Mouse (Mus musculus) forebrain, embryonic 12.5 days (tissue): ENCODE results near the gene Nap1l1. TPM values are rescaled to one million over a fixed set of nuclear protein-coding genes. Genes with fewer than 3 reads are reported as not detected.

Experiments
- ATAC-seq: fragments of 200-750 bp; cut with Nextera tagmentation; 2 replicates; pipeline ENCODE4 v1.8.0; 2017; ENCODE audit warnings: moderate TSS enrichment; ENCODE audit not compliant: low FRiP score
- H3K27ac ChIP-seq: fragments of 300-500 bp; sonication (generic); 2 replicates; pipeline ENCODE4 v1.5.1; 2016; ENCODE audit warnings: mild to moderate bottlenecking
- H3K27me3 ChIP-seq: fragments of 300-500 bp; sonication (generic); 2 replicates; pipeline ENCODE4 v1.6.1; 2016; ENCODE audit warnings: mild to moderate bottlenecking
- H3K36me3 ChIP-seq: fragments of 300-500 bp; sonication (generic); replicated peaks from 2 replicates; pipeline ENCODE4 v1.6.1; 2016; ENCODE audit warnings: mild to moderate bottlenecking
- H3K4me1 ChIP-seq: fragments of 300-500 bp; sonication (generic); 2 replicates; pipeline ENCODE4 v1.6.1; 2016
- H3K4me2 ChIP-seq: fragments of 300-500 bp; sonication (generic); 2 replicates; pipeline ENCODE4 v1.6.1; 2016; ENCODE audit warnings: mild to moderate bottlenecking, moderate library complexity
- H3K4me3 ChIP-seq: fragments of 300-500 bp; sonication (generic); replicated peaks from 2 replicates; pipeline ENCODE4 v1.5.1; 2016; ENCODE audit warnings: mild to moderate bottlenecking
- H3K9ac ChIP-seq: fragments of 300-500 bp; sonication (generic); 2 replicates; pipeline ENCODE4 v1.6.1; 2016; ENCODE audit warnings: mild to moderate bottlenecking
- H3K9me3 ChIP-seq: fragments of 300-500 bp; sonication (generic); 2 replicates; pipeline ENCODE4 v1.6.1; 2016
- WGBS: fragments of 180-500 bp; shearing (Covaris S2); methylation state at CpG from one replicate; pipeline ENCODE4 v1.1.7; 2016; 5-methylcytosine and 5-hydroxymethylcytosine counted together
- polyA plus RNA-seq: library from polyadenylated mRNA; unstranded; fragments of >200 nt; fragmentation: Nextera tagmentation; extraction: Ambion mirVana; gene quantifications from 2 replicates; pipeline ENCODE4 v1.2.1, GENCODE M21; 2016

Gene Nap1l1
- polyA plus RNA-seq, 1 experiment from 2014 or later, result 361 TPM

DNA sequence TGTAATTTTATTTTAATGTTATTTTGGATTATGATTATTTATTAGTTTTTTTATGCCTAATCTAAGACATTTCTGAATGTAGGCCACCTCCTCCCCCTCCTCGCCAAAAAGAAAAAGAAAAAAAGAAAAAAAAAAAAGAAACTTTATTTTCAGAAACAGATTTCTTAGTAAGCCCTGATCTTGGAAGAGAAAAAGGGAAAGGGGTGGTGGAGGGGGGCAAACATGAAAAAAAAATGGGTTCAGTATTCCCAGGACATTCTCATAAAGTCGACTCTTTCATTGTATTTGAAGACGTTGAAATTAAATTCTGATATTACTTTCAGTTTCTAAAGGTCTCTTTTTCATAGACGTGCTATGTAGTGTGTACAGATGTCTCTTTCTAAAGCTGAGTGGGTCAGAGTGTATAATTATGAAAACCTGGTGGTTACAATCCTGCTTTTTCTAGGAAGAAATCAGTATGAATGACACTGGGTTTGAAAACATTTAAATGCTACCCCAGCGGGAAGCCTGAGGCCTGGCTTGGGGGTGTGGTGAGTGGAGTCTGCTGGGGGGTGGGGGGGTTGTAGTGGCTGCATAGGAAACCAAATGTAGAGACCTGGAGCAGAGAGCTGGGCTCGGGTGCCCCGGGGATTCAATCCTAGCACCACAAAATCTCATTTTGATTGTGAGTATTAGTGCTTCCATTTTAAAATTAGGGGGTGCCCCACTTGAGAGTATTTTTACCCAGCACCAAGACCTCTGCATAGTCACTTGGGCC lies 35.5 kb downstream of the Nap1l1 start:
- H3K27me3 ChIP-seq, result peaks cover 13% of the 10 kb centered on the region; the same call in 1 of the 2 replicates
- H3K4me3 ChIP-seq, result peak overlapping the region; percentile 71
- H3K4me1 ChIP-seq, result peaks cover 23% of the 10 kb centered on the region
- no peak overlapping the region for H3K27ac ChIP-seq
- ATAC-seq, result no peak
- 9% methylated on average over 7 of the region's 7 CpGs for WGBS
- no peaks in the 10 kb centered on the region for H3K9me3 ChIP-seq
- no peak overlapping the region for H3K9ac ChIP-seq
- H3K4me2 ChIP-seq, result peak overlapping the region; percentile 95
- no peaks in the 10 kb centered on the region for H3K36me3 ChIP-seq

DNA sequence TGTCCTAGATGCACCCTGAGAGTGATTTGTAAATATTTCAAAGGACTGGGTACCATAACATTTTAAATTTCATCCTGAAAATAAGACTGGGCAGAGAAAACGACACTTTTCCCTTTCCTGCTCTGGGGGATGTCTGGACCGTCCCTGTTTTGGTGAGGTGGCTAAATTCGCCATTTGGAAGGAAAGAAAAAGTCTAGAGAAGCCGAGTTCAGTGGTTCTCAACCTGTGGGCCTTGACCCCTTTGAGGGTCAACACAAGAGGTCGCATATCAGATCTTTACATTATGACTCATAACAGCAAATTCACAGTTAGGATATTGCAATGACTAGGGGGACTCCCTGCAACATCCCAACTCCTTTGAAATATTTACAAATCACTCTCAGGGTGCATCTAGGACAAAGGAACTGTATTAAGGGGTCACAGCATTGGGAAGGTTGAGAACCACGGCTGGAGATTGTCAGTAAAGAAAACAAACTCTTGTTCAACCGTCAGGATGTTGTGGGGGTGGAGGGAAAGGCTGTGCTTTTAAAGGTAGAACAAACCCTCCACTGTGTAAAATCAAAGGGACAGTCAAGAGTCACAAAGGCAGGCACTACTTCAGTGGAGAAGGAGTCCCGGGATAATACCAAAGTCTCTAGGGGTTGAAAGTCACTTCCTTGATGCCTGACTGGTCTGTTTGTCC lies 36.2 kb downstream of the Nap1l1 start:
- Histone ChIP-seq H3K4me1 (peaks cover 23% of the 10 kb centered on the region), H3K9me3 (no peaks in the 10 kb centered on the region), H3K27me3 (peaks cover 13% of the 10 kb centered on the region; the same call in 1 of the 2 replicates), H3K4me2 (peak overlapping the region; percentile 37), H3K9ac (no peak overlapping the region), H3K4me3 (peak overlapping the region; percentile 12; the same call in 1 of the 2 replicates), H3K27ac (no peak overlapping the region), H3K36me3 (no peaks in the 10 kb centered on the region)
- ATAC-seq, result no peak
- 28% methylated on average over 8 of the region's 8 CpGs for WGBS

DNA sequence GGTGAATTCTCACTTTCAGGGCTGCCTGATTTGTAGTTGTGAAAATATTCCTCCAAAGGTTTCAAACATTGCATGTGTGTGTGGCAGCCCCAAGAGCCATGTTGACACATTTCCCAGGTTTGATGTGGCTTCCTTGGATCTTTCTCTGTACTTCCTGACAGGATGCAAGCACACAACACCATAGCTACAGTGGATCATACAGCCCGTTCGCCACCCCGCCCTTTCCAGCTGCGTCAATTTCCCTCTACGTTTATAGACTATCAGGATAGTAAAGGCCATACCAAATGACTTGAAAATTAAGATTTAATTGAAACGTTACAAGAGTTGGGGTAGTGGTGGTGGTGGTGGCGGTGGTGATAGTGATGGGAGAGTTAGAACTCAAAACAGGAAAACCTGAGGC lies 37.0 kb downstream of the Nap1l1 start:
- Histone ChIP-seq H3K36me3 (no peaks in the 10 kb centered on the region), H3K9ac (no peak overlapping the region), H3K9me3 (no peaks in the 10 kb centered on the region), H3K4me1 (peaks cover 23% of the 10 kb centered on the region), H3K27me3 (peaks cover 13% of the 10 kb centered on the region; the same call in 1 of the 2 replicates), H3K4me3 (no peak overlapping the region), H3K4me2 (no peak overlapping the region), H3K27ac (no peak overlapping the region)
- WGBS, result 86% methylated on average over 7 of the region's 7 CpGs
- ATAC-seq, result no peak

DNA sequence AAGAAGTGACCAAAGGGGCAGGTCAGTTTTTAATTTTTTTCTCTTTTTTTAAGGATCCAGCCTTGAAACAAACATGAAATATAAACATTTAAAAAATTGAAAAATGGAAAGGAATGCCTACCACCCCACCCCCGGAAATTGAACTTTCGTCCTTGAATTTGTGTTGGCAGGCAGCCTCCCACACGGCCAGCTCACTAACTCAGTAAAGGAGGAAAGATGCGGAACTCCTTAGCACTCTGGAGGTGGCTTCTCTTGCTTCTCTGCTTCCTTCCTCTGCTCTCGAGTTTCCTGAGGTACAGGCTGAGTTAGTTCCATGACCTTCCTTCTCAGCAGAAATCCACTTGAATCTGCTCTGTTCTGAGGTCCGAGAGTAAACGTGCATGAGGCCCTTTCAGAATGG lies 37.8 kb downstream of the Nap1l1 start:
- H3K9me3 ChIP-seq, result no peaks in the 10 kb centered on the region
- H3K4me1 ChIP-seq, result peaks cover 19% of the 10 kb centered on the region
- no peaks in the 10 kb centered on the region for H3K36me3 ChIP-seq
- no peak overlapping the region for H3K9ac ChIP-seq
- no peak overlapping the region for H3K4me2 ChIP-seq
- H3K27me3 ChIP-seq, result 0 out of 2 replicates have a peak, but pooled peaks cover 13% of the 10 kb centered on the region
- no peak overlapping the region for H3K4me3 ChIP-seq
- ATAC-seq, result no peak
- H3K27ac ChIP-seq, result no peak overlapping the region
- 51% methylated on average over 7 of the region's 7 CpGs for WGBS

DNA sequence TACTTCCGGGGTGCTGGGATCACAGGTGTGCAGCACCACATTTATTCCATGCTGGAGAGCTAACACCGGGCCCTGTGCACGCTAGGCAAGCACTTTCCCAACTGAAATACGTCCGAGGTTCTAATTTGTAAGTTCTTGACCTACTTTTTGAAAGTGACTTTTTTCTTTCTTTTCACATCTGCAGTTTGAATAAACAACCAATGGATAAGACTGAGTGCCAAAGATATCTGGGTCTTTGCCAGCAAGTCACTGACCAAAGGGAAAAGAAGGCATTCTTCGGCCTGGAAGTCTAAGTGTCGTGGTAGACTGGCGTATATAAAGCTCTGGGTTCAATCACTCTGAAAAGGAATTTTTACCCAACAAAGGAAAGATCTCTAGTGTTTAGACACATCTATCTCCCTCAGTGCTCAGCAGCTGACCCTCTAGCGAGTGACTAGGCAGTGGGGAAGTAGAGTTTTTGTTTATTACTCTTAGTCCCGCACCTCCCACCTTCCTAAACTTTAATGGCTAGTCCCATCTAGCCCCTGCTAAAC lies 39.1 kb downstream of the Nap1l1 start:
- Histone ChIP-seq H3K36me3 (no peaks in the 10 kb centered on the region), H3K9ac (no peak overlapping the region), H3K4me2 (no peak overlapping the region), H3K9me3 (no peaks in the 10 kb centered on the region), H3K4me1 (peaks cover 16% of the 10 kb centered on the region), H3K4me3 (no peak overlapping the region), H3K27ac (no peak overlapping the region), H3K27me3 (0 out of 2 replicates have a peak, but pooled peaks cover 13% of the 10 kb centered on the region)
- WGBS, result 84% methylated on average over 10 of the region's 10 CpGs
- no peak for ATAC-seq

DNA sequence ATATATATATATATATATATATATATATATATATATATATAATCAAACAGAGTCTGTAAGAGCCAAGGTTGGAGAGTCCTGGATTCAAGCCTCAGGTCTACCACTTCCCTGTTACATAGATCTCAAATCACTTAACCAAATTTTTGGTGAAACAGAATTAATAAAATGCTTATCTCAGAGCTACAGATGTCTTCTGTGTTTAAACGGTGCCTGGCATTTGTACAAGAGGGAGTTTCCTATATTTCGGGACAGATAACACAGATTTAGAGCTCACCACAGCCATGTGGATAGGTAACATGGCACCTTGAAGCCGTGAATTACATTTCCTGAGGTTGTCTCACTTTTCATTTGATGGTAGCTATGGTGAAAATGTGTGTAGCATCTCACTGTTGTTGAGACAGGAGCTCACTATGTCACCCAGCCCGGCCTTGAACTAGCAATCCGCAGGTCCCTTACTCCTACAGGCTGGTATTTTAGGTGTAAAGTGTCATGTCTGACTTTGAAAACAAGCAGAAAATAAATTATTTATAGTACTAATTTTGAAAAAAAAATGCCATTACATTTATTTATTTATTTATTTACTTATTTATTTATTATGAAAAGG lies 41.4 kb downstream of the Nap1l1 start:
- Histone ChIP-seq H3K36me3 (no peaks in the 10 kb centered on the region), H3K27ac (no peak overlapping the region), H3K4me3 (no peak overlapping the region), H3K4me1 (peaks cover 1% of the 10 kb centered on the region), H3K9ac (no peak overlapping the region), H3K4me2 (no peak overlapping the region), H3K9me3 (no peaks in the 10 kb centered on the region), H3K27me3 (0 out of 2 replicates have a peak, but pooled peaks cover 9% of the 10 kb centered on the region)
- no peak for ATAC-seq
- 89% methylated on average over 5 of the region's 5 CpGs for WGBS

DNA sequence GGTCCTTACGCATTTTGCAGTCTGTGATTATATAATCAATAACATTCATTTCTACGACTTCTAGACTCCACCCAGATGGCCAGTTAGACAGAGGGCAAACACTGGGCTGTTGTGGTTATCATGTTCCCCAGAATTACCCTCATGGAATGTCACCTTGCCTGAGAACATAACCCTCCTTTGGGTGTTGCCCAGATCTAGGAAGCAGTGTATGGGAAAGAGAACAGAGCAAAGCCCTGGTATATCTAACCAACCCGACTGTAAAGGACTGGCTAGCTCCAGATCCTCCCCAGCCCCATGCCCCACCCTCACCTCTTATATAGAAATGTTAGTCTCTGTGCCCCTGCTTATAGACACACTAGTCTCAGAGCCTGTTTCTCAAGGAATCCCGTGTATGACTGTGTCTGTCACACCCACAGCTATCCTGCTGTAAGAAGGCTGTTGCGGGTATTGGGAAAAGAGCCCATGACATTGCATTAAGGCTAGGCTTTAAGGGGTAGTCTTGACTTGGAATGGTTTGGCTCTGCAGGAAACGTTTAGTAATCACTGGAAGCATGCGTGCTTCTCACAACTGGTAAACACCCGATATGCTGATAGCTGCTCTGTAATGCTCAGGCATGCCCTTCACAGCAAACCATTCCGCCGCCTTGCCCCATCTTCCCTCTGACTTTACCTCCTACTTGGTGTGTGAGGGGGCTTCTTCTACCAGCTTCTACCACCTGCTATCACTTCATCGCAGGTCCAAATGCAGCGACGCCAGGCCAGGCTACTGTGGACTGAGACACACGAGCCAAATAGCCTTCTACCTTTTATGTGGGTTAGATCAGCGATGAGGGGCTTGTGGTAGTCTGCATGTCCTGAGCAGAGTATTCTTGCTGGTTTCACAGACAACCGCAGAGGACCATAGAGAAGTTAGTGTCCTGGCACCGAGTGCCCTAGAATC lies 42.3 kb downstream of the Nap1l1 start:
- Histone ChIP-seq H3K9ac (no peak overlapping the region), H3K4me1 (peaks cover 9% of the 10 kb centered on the region), H3K36me3 (no peaks in the 10 kb centered on the region), H3K9me3 (no peaks in the 10 kb centered on the region), H3K27me3 (0 out of 2 replicates have a peak, but pooled peaks cover 8% of the 10 kb centered on the region), H3K27ac (no peak overlapping the region), H3K4me2 (no peak overlapping the region), H3K4me3 (no peak overlapping the region)
- ATAC-seq, result no peak
- WGBS, result 92% methylated on average over 17 of the region's 17 CpGs

DNA sequence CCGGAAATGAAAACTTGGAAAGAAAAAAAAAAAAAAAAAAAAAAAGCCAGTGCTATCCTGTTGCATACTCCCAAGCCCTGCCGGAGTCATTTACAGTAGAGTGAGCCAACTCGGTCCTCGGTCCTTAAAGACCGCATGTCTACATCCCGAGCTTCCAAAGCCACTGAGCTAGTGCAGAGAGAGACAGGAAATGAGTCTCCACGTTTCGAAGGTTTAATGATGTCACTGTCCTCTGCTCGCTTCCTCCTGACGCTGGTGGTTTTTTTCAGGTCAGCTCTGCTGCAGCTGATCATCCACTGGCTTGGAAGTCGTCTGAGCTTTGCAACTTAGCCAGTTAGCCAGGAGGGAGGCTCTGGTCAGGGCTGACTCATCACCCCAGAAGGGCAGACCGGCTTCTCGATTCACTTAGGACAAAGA lies 43.2 kb downstream of the Nap1l1 start:
- no peak overlapping the region for H3K27ac ChIP-seq
- H3K27me3 ChIP-seq, result 0 out of 2 replicates have a peak, but pooled peaks cover 7% of the 10 kb centered on the region
- H3K36me3 ChIP-seq, result no peaks in the 10 kb centered on the region
- 80% methylated on average over 13 of the region's 13 CpGs for WGBS
- H3K9ac ChIP-seq, result no peak overlapping the region
- no peak overlapping the region for H3K4me2 ChIP-seq
- no peak overlapping the region for H3K4me3 ChIP-seq
- peaks cover 14% of the 10 kb centered on the region for H3K4me1 ChIP-seq
- ATAC-seq, result no peak
- no peaks in the 10 kb centered on the region for H3K9me3 ChIP-seq

DNA sequence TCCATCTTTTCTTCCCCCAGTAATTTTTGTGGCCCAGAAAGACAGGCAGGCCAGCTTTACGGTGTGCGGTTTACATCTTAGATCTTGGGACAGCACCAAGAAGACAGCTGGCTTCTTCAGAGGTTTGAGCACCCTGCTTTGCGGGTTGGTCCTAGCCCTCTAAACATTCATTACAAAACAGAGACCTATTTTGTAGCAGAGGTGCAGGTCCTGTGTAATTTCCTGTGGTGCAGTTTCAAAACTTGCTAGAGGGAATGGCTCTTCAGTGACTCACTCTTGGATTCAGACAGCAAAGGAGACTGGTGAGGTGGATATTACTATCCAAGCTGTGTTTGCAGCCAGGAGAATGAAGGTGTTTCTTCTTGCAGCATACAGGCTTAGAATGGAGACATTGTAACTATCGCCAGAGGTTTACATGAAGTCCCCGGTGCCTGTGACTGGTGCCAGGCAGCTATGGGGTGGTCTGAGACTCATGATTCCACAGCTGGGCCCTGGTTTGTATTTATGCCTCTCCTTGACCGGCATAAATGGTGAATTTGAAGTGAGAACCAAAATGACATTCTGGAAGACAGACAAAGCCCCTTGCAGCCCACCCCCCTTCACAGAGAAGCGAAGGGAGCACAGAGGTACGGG lies 43.9 kb downstream of the Nap1l1 start:
- Histone ChIP-seq H3K9ac (no peak overlapping the region), H3K4me2 (no peak overlapping the region), H3K27me3 (no peaks in the 10 kb centered on the region), H3K27ac (no peak overlapping the region), H3K36me3 (no peaks in the 10 kb centered on the region), H3K9me3 (no peaks in the 10 kb centered on the region), H3K4me3 (no peak overlapping the region), H3K4me1 (peaks cover 14% of the 10 kb centered on the region)
- 91% methylated on average over 8 of the region's 8 CpGs for WGBS
- ATAC-seq, result no peak

DNA sequence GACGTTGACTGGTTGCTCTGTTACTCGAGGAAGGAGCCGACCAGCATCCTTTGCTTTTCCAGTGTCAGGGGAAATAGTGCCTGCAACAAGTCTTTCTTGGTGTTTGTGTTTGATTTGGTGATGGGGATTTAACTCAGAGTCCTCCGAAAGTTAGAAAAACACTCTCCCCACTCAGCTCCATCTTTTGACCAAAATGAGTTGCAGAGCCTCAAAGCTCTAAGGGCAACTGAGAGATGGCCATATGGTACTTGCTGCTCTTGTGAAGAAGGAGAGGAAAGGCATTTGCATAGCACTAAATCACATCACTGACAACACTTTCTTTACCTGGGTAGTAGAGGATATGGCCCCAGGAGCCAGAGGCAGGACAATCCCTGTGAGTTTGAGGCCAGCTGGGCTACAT lies 45.3 kb downstream of the Nap1l1 start:
- Histone ChIP-seq H3K4me1 (peaks cover 14% of the 10 kb centered on the region), H3K27me3 (no peaks in the 10 kb centered on the region), H3K4me3 (no peak overlapping the region), H3K36me3 (no peaks in the 10 kb centered on the region), H3K9me3 (no peaks in the 10 kb centered on the region), H3K27ac (no peak overlapping the region), H3K4me2 (no peak overlapping the region), H3K9ac (no peak overlapping the region)
- no peak for ATAC-seq
- 87% methylated on average over 4 of the region's 4 CpGs for WGBS
